Mouse (Mus musculus): Measurements from ENCODE around the gene Txlna.

Gene Txlna

GRCm38 (mm10) chr4:129588865-129589264 lies 52.0 kb downstream of the Txlna start:
- in situ Hi-C loops (cut with MseI, MboI) = no loop called here

- in situ Hi-C loops (cut with MseI, MboI) = no loop called here
Measured at GRCm38 (mm10) chr4:129586943-129587342, 53.9 kb downstream of the Txlna start.

- in situ Hi-C loops (cut with MseI, MboI) = no loop called here
Measured at GRCm38 (mm10) chr4:129585773-129586172, 55.1 kb downstream of the Txlna start.

- in situ Hi-C loops (cut with MseI, MboI) = no loop called here
Measured at GRCm38 (mm10) chr4:129584884-129585608, 55.8 kb downstream of the Txlna start.

- in situ Hi-C loops (cut with MseI, MboI) = no loop called here
Measured at GRCm38 (mm10) chr4:129584370-129584769, 56.5 kb downstream of the Txlna start.

GRCm38 (mm10) chr4:129582251-129582650 lies 58.6 kb downstream of the Txlna start:
- in situ Hi-C loops (cut with MseI, MboI) = no loop called here

- in situ Hi-C loops (cut with MseI, MboI) = no loop called here
Measured at GRCm38 (mm10) chr4:129580347-129580746, 60.5 kb downstream of the Txlna start.

- in situ Hi-C loops (cut with MseI, MboI) = no loop called here
Measured at GRCm38 (mm10) chr4:129578466-129578865, 62.4 kb downstream of the Txlna start, which contains the start of gene Fam167b. Gene Fam167b (minus strand): TSS chr4:129578549.

GRCm38 (mm10) chr4:129577688-129578087 lies 63.2 kb downstream of the Txlna start:
- in situ Hi-C loops (cut with MseI, MboI) = no loop called here

- in situ Hi-C loops (cut with MseI, MboI) = no loop called here
Measured at GRCm38 (mm10) chr4:129576863-129577491, 63.9 kb downstream of the Txlna start.
